Mouse (Mus musculus) CH12F3 (cell line): ENCODE measurements at regions not wholly inside any gene's neighbourhood (a gene's known extent, or its start where the extent isn't known, plus 50 kb on each side); places are given as distances from the start of the nearest gene placed in this dataset.
"Not testable (repeated sequence)": the region's sequence is repeated elsewhere in the genome, so short reads cannot be mapped to it uniquely, and the experiment has no call there.

Experiments
- in situ Hi-C: fragments of 300-500 bp; cut with MboI; formaldehyde crosslinking; loops from 2 replicates; pipeline ENCODE4 v1.14.3; 2020; ENCODE audit warnings: low sequenced_read_pairs

- in situ Hi-C loops: no loop called here
Observed at GRCm38 (mm10) chr8:39833251-39833650, 841.6 kb upstream of the Adam24 start.

GRCm38 (mm10) chr8:39846854-39847253, 828.0 kb upstream of the Adam24 start:
- in situ Hi-C loops: no loop called here

GRCm38 (mm10) chr8:39862544-39862943, 812.3 kb upstream of the Adam24 start:
- in situ Hi-C loops: no loop called here

GRCm38 (mm10) chr8:39902251-39902650, 772.6 kb upstream of the Adam24 start:
- in situ Hi-C loops: no loop called here

GRCm38 (mm10) chr8:39912926-39913325, 762.0 kb upstream of the Adam24 start:
- in situ Hi-C loops: no loop called here

- in situ Hi-C loops: no loop called here
Observed at GRCm38 (mm10) chr8:39921336-39921735, 753.5 kb upstream of the Adam24 start.

GRCm38 (mm10) chr8:39923741-39924140, 751.1 kb upstream of the Adam24 start:
- in situ Hi-C loops: no loop called here

GRCm38 (mm10) chr8:39950178-39950896, 724.5 kb upstream of the Adam24 start:
- in situ Hi-C loops: no loop called here

- in situ Hi-C loops: no loop called here
Observed at GRCm38 (mm10) chr8:39954497-39954896, 720.4 kb upstream of the Adam24 start.

GRCm38 (mm10) chr8:39954924-39955323, 720.0 kb upstream of the Adam24 start:
- in situ Hi-C loops: no loop called here

GRCm38 (mm10) chr8:40005207-40005837, 669.6 kb upstream of the Adam24 start:
- in situ Hi-C loops: no loop called here

- in situ Hi-C loops: no loop called here
Observed at GRCm38 (mm10) chr8:40019281-40019943, 655.5 kb upstream of the Adam24 start.

GRCm38 (mm10) chr8:40064145-40064544, 610.7 kb upstream of the Adam24 start:
- in situ Hi-C loops: no loop called here

GRCm38 (mm10) chr8:40071131-40071530, 603.7 kb upstream of the Adam24 start:
- in situ Hi-C loops: no loop called here

GRCm38 (mm10) chr8:40080976-40081375, 593.9 kb upstream of the Adam24 start:
- in situ Hi-C loops: not testable (repeated sequence)

- in situ Hi-C loops: no loop called here
Observed at GRCm38 (mm10) chr8:40084129-40084528, 590.7 kb upstream of the Adam24 start.

- in situ Hi-C loops: no loop called here
Observed at GRCm38 (mm10) chr8:40089377-40089776, 585.5 kb upstream of the Adam24 start.

GRCm38 (mm10) chr8:40124402-40124801, 550.5 kb upstream of the Adam24 start:
- in situ Hi-C loops: no loop called here

- in situ Hi-C loops: no loop called here
Observed at GRCm38 (mm10) chr8:40127141-40127540, 547.7 kb upstream of the Adam24 start.

- in situ Hi-C loops: no loop called here
Observed at GRCm38 (mm10) chr8:40132662-40133257, 542.1 kb upstream of the Adam24 start.

GRCm38 (mm10) chr8:40150911-40151797, 523.7 kb upstream of the Adam24 start:
- in situ Hi-C loops: no loop called here
